Mouse (Mus musculus) liver, embryonic 14.5 days (tissue): ENCODE measurements around the gene Dram1. TPM values are rescaled to one million over a fixed set of nuclear protein-coding genes. Genes with fewer than 3 reads are reported as not detected.
A peak's percentile ranks its signal among the peaks of the same experiment; 100 is the strongest.

Experiments used
- ATAC-seq: fragments of 200-750 bp; cut with Nextera tagmentation; 2 replicates; pipeline ENCODE4 v1.8.0; 2017; ENCODE audit warnings: moderate number of reproducible peaks, mild to moderate bottlenecking, moderate library complexity; ENCODE audit not compliant: insufficient read depth
- DNase-seq, 3 experiments: peaks; one replicate each; pipeline ENCODE4 v3.0.0-alpha.2; 2012 to 2013; ENCODE audit warnings: low read depth in 3 of 3, low spot score in 3 of 3
- H3K27ac ChIP-seq: fragments of 300-500 bp; sonication (generic); 2 replicates; pipeline ENCODE4 v1.5.1; 2014; ENCODE audit warnings: moderate library complexity, mild to moderate bottlenecking, control low read depth, inconsistent platforms
- H3K27me3 ChIP-seq: fragments of 300-500 bp; sonication (generic); 2 replicates; pipeline ENCODE4 v1.6.1; 2014; ENCODE audit warnings: mild to moderate bottlenecking, low read length, moderate library complexity; ENCODE audit not compliant: control insufficient read depth, insufficient read depth
- H3K36me3 ChIP-seq: fragments of 300-500 bp; sonication (generic); replicated peaks from 2 replicates; pipeline ENCODE4 v1.6.1; 2014; ENCODE audit warnings: low read depth; ENCODE audit not compliant: control insufficient read depth, insufficient read depth
- H3K4me1 ChIP-seq, 2 experiments: fragments of 200-500 bp in 1 of 2; fragments of 300-500 bp in 1 of 2; sonication (generic) in 1 of 2; replicated peaks; 2 replicates each; pipeline ENCODE4 v1.6.1; 2012 to 2014; ENCODE audit warnings: antibody characterized with exemption in 1 of 2, inconsistent platforms in 1 of 2, low read length in 1 of 2; ENCODE audit not compliant: control insufficient read depth in 2 of 2, insufficient read depth in 2 of 2
- H3K4me2 ChIP-seq: fragments of 300-500 bp; sonication (generic); 2 replicates; pipeline ENCODE4 v1.6.1; 2014; ENCODE audit warnings: low read depth, mild to moderate bottlenecking, control low read depth, moderate library complexity
- H3K4me3 ChIP-seq, 2 experiments: fragments of 200-500 bp in 1 of 2; fragments of 300-500 bp in 1 of 2; sonication (generic) in 1 of 2; 2 replicates each; pipeline ENCODE4 v1.5.1; 2012 to 2014; ENCODE audit warnings: low read depth in 2 of 2, low read length in 2 of 2, mild to moderate bottlenecking in 2 of 2, control low read depth in 1 of 2, inconsistent platforms in 1 of 2, moderate library complexity in 1 of 2; ENCODE audit not compliant: insufficient read depth in 1 of 2
- H3K9ac ChIP-seq: fragments of 300-500 bp; sonication (generic); replicated peaks from 2 replicates; pipeline ENCODE4 v1.6.1; 2014; ENCODE audit warnings: mild to moderate bottlenecking, control low read depth, moderate library complexity
- H3K9me3 ChIP-seq: fragments of 300-500 bp; sonication (generic); 2 replicates; pipeline ENCODE4 v1.6.1; 2016; ENCODE audit warnings: low read length, mixed read lengths; ENCODE audit not compliant: control insufficient read depth
- CTCF ChIP-seq: IDR thresholded peaks from 2 replicates; pipeline ENCODE4 v1.5.1; 2016; ENCODE audit warnings: antibody characterized with exemption, low read depth, control low read depth
- EP300 ChIP-seq: IDR thresholded peaks from 2 replicates; pipeline ENCODE4 v1.6.1; 2016; ENCODE audit warnings: antibody characterized with exemption, low read depth
- WGBS: fragments of 180-500 bp; shearing (Covaris S2); extraction: QIAGEN DNeasy Blood & Tissue Kit; methylation state at CpG from one replicate; pipeline ENCODE4 v1.1.7; 2014; ENCODE audit not compliant: insufficient replicate concordance; 5-methylcytosine and 5-hydroxymethylcytosine counted together
- polyA plus RNA-seq, 2 experiments: library from polyadenylated mRNA; depleted of rRNA in 1 of 2; stranded (reverse) in 1 of 2; unstranded in 1 of 2; fragments of >200 nt; fragmentation: Nextera tagmentation in 1 of 2; extraction: Ambion mirVana in 1 of 2; gene quantifications; 2 replicates each; pipeline versions ENCODE4 v1.2.1 to v1.2.3; 2012 to 2014

Dram1 gene
- polyA plus RNA-seq, 2 experiments: 1.2 to 1.5 TPM

- WGBS: 53% methylated on average over 6 of the region's 6 CpGs
- TF ChIP-seq CTCF (no peak), EP300 (no peak)
- Histone ChIP-seq H3K9ac (0 out of 2 replicates have a peak overlapping the region, but pooled peaks have one; percentile 18), H3K27me3 (no peaks in the 10 kb centered on the region), H3K4me1 (no peaks in the 10 kb centered on the region; a peak in 1 of 4 replicates), H3K36me3 (no peaks in the 10 kb centered on the region), H3K27ac (no peak overlapping the region), H3K9me3 (no peaks in the 10 kb centered on the region), H3K4me2 (no peak overlapping the region), H3K4me3 (no peak overlapping the region)
- ATAC-seq: no peak
- no peak for DNase-seq
These were observed 19.9 kb upstream of the Dram1 start for GRCm38 (mm10) chr10:88398668-88399243.

- Histone ChIP-seq H3K27ac (no peak overlapping the region), H3K4me2 (no peak overlapping the region), H3K4me1 (peaks cover 0 to 12% of the 10 kb centered on the region in 2 experiments; a peak in 2 of 4 replicates), H3K4me3 (no peak overlapping the region), H3K27me3 (no peaks in the 10 kb centered on the region), H3K9ac (no peak overlapping the region), H3K9me3 (no peaks in the 10 kb centered on the region), H3K36me3 (no peaks in the 10 kb centered on the region)
- 68% methylated on average over 9 of the region's 9 CpGs for WGBS
- DNase-seq: no peak
- no peak for TF ChIP-seq CTCF
- no peak for TF ChIP-seq EP300
- ATAC-seq: no peak
These were observed 13.4 kb upstream of the Dram1 start for GRCm38 (mm10) chr10:88392181-88392847.

GRCm38 (mm10) chr10:88391495-88391894, 12.6 kb upstream of the Dram1 start:
- Histone ChIP-seq H3K27me3 (no peaks in the 10 kb centered on the region), H3K4me1 (peaks cover 0 to 12% of the 10 kb centered on the region in 2 experiments; a peak in 2 of 4 replicates), H3K9ac (no peak overlapping the region), H3K4me2 (no peak overlapping the region), H3K9me3 (no peaks in the 10 kb centered on the region), H3K36me3 (no peaks in the 10 kb centered on the region), H3K4me3 (no peak overlapping the region), H3K27ac (no peak overlapping the region)
- ATAC-seq: no peak
- DNase-seq: no peak
- 77% methylated on average over 9 of the region's 9 CpGs for WGBS
- TF ChIP-seq EP300 (no peak), CTCF (no peak)

- peak overlapping the region; percentile 13; the same call in 1 of the 2 replicates for H3K4me2 ChIP-seq
- peaks cover 5 to 23% of the 10 kb centered on the region in 2 experiments for H3K4me1 ChIP-seq
- H3K9me3 ChIP-seq: no peaks in the 10 kb centered on the region
- H3K4me3 ChIP-seq: no peak overlapping the region
- H3K9ac ChIP-seq: no peak overlapping the region
- ATAC-seq: no peak
- no peak for DNase-seq
- H3K27me3 ChIP-seq: no peaks in the 10 kb centered on the region
- 36% methylated on average over 10 of the region's 10 CpGs for WGBS
- no peak for TF ChIP-seq EP300
- TF ChIP-seq CTCF: no peak
- no peaks in the 10 kb centered on the region for H3K36me3 ChIP-seq
- H3K27ac ChIP-seq: no peak overlapping the region
These were observed 11.4 kb upstream of the Dram1 start for GRCm38 (mm10) chr10:88390096-88390790.

- TF ChIP-seq EP300: no peak
- no peak for TF ChIP-seq CTCF
- peaks cover 5 to 25% of the 10 kb centered on the region in 2 experiments for H3K4me1 ChIP-seq
- H3K4me2 ChIP-seq: no peak overlapping the region
- H3K36me3 ChIP-seq: no peaks in the 10 kb centered on the region
- 17% methylated on average over 4 of the region's 4 CpGs for WGBS
- H3K9ac ChIP-seq: no peak overlapping the region
- DNase-seq (no peak), ATAC-seq (no peak)
- no peak overlapping the region for H3K27ac ChIP-seq
- H3K9me3 ChIP-seq: no peaks in the 10 kb centered on the region
- no peak overlapping the region for H3K4me3 ChIP-seq
- no peaks in the 10 kb centered on the region for H3K27me3 ChIP-seq
These were observed 10.7 kb upstream of the Dram1 start for GRCm38 (mm10) chr10:88389576-88389975.
